Comparison of ENCODE assay signal across 8 mouse cellular contexts in the genomic region with DNA sequence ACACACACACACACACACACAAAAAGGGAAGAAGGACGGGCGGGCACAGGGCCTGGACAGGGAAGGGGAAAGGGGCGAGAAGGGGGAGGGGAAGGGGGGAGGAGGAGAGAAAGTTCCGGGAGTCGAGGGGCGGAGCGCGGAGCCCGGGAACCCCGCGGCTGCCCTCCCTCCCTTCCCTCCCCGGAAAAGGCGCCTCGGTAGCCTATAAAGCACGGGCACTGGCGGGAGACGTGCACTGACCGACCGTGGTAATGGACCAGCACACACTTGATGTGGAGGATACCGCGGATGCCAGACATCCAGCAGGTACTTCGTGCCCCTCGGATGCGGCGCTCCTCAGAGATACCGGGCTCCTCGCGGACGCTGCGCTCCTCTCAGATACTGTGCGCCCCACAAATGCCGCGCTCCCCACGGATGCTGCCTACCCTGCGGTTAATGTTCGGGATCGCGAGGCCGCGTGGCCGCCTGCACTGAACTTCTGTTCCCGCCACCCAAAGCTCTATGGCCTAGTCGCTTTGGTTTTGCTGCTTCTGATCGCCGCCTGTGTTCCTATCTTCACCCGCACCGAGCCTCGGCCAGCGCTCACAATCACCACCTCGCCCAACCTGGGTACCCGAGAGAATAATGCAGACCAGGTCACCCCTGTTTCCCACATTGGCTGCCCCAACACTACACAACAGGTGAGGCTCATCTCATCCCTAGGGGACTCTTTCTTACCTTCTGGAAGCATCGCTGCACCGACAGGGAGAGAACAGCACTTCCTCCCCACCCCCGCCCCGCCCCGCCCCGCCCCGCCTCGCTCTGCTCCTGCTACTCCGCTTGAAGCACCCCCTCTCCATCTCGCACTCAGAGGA. TPM values are rescaled to one million over a fixed set of nuclear protein-coding genes. Genes with fewer than 3 reads are reported as not detected.
DNase-seq lines count a peak whose midpoint lies in the region; ATAC-seq and TF ChIP-seq lines count a peak whose summit lies in the region.

A gene (plus strand): TSS at position 145 of the 854 bp plus-strand sequence.

- peak; percentile 18 to 28 for DNase-seq in layer of hippocampus, postnatal 25 days (ENCODE audit: extremely low spot score in 1 of 2, low spot score in 1 of 2)
- no peak for DNase-seq in layer of hippocampus, adult 18-20 months (ENCODE audit: low spot score in 2 of 2)
- no peak for DNase-seq in Patski (ENCODE audit: low read depth, low spot score)
- DNase-seq in embryonic facial prominence, embryonic 10.5 days (ENCODE audit: low spot score), result peak; percentile 84
- peak; percentile 36 to 51 for DNase-seq in heart, postnatal 14 days
- DNase-seq in midbrain, embryonic 14.5 days, result peak; percentile 81
- peak; percentile 42 for DNase-seq in thymus, postnatal 25 days

- H3K27ac ChIP-seq in embryonic facial prominence, embryonic 10.5 days (replicated peaks), result peak within 1 kb of the TSS; percentile 88
- peak within 1 kb of the TSS; percentile 58; the same call in 1 of the 2 replicates for H3K27ac ChIP-seq in limb, embryonic 13.5 days
- peak within 1 kb of the TSS; percentile 52 for H3K27ac ChIP-seq in midbrain, embryonic 14.5 days (replicated peaks; ENCODE audit: low read depth, low read length)

- intact Hi-C loops in heart, postnatal 14 days (cut with DNase I), result no loop called here

- peak within 1 kb of the TSS; percentile 80 for H3K4me3 ChIP-seq in embryonic facial prominence, embryonic 10.5 days
- peak within 1 kb of the TSS; percentile 71 for H3K4me3 ChIP-seq in limb, embryonic 13.5 days
- peak within 1 kb of the TSS; percentile 59 for H3K4me3 ChIP-seq in midbrain, embryonic 14.5 days (replicated peaks; ENCODE audit: low read depth, low read length)

- in situ Hi-C loops in Patski (cut with MboI; ENCODE audit: low pct_unique_long_range_greater_than_20kb), result no loop called here

- H3K4me2 ChIP-seq in limb, embryonic 13.5 days (replicated peaks), result peak within 1 kb of the TSS; percentile 78
- peak within 1 kb of the TSS; percentile 87 for H3K4me2 ChIP-seq in midbrain, embryonic 14.5 days (ENCODE audit: low read length)

- WGBS in embryonic facial prominence, embryonic 10.5 days, result under 1% methylated on average over 61 of the region's 61 CpGs
- under 1% methylated on average over 59 of the region's 61 CpGs for WGBS in limb, embryonic 13.5 days
- WGBS in midbrain, embryonic 14.5 days, result under 1% methylated on average over 52 of the region's 61 CpGs

- ATAC-seq in Patski, result peak; percentile 3
- peak; percentile 80 for ATAC-seq in limb, embryonic 13.5 days (ENCODE audit: low FRiP score, low read depth)
- peak; percentile 77 for ATAC-seq in midbrain, embryonic 14.5 days (ENCODE audit: low FRiP score, low TSS enrichment)

- POLR2A ChIA-PET in Patski (lab: Charles Lee), result no interaction called here

- peak within 1 kb of the TSS; percentile 77 for H3K9ac ChIP-seq in limb, embryonic 13.5 days
- H3K9ac ChIP-seq in midbrain, embryonic 14.5 days (replicated peaks; ENCODE audit: low read length), result peak within 1 kb of the TSS; percentile 69

- CTCF ChIA-PET in Patski (lab: Charles Lee), result no interaction called here

- peaks cover 30% of the 10 kb centered on the region for H3K4me1 ChIP-seq in embryonic facial prominence, embryonic 10.5 days
- peaks cover 22% of the 10 kb centered on the region for H3K4me1 ChIP-seq in limb, embryonic 13.5 days
- peaks cover 9% of the 10 kb centered on the region; the same call in 1 of the 2 replicates for H3K4me1 ChIP-seq in midbrain, embryonic 14.5 days (ENCODE audit: control insufficient read depth, insufficient read depth, low read length)

- H3K9me3 ChIP-seq in embryonic facial prominence, embryonic 10.5 days, result no peaks in the 10 kb centered on the region
- H3K9me3 ChIP-seq in limb, embryonic 13.5 days, result no peaks in the 10 kb centered on the region
- H3K9me3 ChIP-seq in midbrain, embryonic 14.5 days (ENCODE audit: control insufficient read depth, low read length), result no peaks in the 10 kb centered on the region

- no peaks in the 10 kb centered on the region for H3K36me3 ChIP-seq in embryonic facial prominence, embryonic 10.5 days (replicated peaks)
- peaks cover 9% of the 10 kb centered on the region for H3K36me3 ChIP-seq in limb, embryonic 13.5 days
- no peaks in the 10 kb centered on the region for H3K36me3 ChIP-seq in midbrain, embryonic 14.5 days (ENCODE audit: control insufficient read depth, insufficient read depth, low read length)

- H3K27me3 ChIP-seq in Patski, result no peaks in the 10 kb centered on the region
- H3K27me3 ChIP-seq in embryonic facial prominence, embryonic 10.5 days (replicated peaks; ENCODE audit: low read depth, poor library complexity, severe bottlenecking), result 0 out of 2 replicates have a peak, but pooled peaks cover 3% of the 10 kb centered on the region
- no peaks in the 10 kb centered on the region for H3K27me3 ChIP-seq in limb, embryonic 13.5 days
- H3K27me3 ChIP-seq in midbrain, embryonic 14.5 days (ENCODE audit: control insufficient read depth, insufficient read depth, low read length), result no peaks in the 10 kb centered on the region

- TF ChIP-seq CTCF in Patski (IDR thresholded peaks at IDR 0.05), result no peak

RNA-seq across cellular contexts. Expression of the gene that starts here (rescaled TPM):
- under 1 TPM; 0.54 to 0.85 TPM for total RNA-seq in layer of hippocampus, postnatal 25 days (2021)
- 1 to 10 TPM; 1.0 to 1.2 TPM for total RNA-seq in layer of hippocampus, adult 18-20 months (2021)
- polyA plus RNA-seq in Patski (2021), result 3.4 TPM
- polyA plus RNA-seq in embryonic facial prominence, embryonic 10.5 days (2016; fragmentation: Nextera tagmentation; extraction: Ambion mirVana), result 8.0 and 8.8 TPM in 2 replicates
- under 1 TPM; 0.36 to 0.44 TPM for total RNA-seq in heart, postnatal 14 days (2021)
- 9.2 and 10.9 TPM in 2 replicates for polyA plus RNA-seq in limb, embryonic 13.5 days (2015; fragmentation: Nextera tagmentation; extraction: Ambion mirVana)
- polyA plus RNA-seq in midbrain, embryonic 14.5 days (2014; fragmentation: Nextera tagmentation; extraction: Ambion mirVana), result 5.2 and 6.7 TPM in 2 replicates

Comparison
In these comparisons a context has a peak if more than half of its experiments do, and no peak if none do; other contexts are left out.
1. Peak in DNase-seq in layer of hippocampus, postnatal 25 days; RNA of the gene not detected or under 1 TPM.
2. Peak in DNase-seq in heart, postnatal 14 days; RNA of the gene not detected or under 1 TPM.
3. DNase-seq: peak in embryonic facial prominence, embryonic 10.5 days (single experiment), midbrain, embryonic 14.5 days (single experiment) and thymus, postnatal 25 days (single experiment); none in layer of hippocampus, adult 18-20 months (0 of 2) and Patski (single experiment).
4. ATAC-seq: peak in every context shown above with its lines; median percentile 80 in limb, embryonic 13.5 days; 77 in midbrain, embryonic 14.5 days; 3 in Patski.
5. Peak in every context shown above with its lines, with median percentiles within 50 percentile points of each other: H3K27ac ChIP-seq and H3K4me3 ChIP-seq.